Mouse (Mus musculus): ENCODE data around the gene Ergic1. TPM values are rescaled to one million over a fixed set of nuclear protein-coding genes. Genes with fewer than 3 reads are reported as not detected.
A peak's percentile ranks its signal among the peaks of the same experiment; 100 is the strongest.

Ergic1 gene
- polyA plus RNA-seq, 1 experiment from 2014 or later, result 100 TPM

DNA sequence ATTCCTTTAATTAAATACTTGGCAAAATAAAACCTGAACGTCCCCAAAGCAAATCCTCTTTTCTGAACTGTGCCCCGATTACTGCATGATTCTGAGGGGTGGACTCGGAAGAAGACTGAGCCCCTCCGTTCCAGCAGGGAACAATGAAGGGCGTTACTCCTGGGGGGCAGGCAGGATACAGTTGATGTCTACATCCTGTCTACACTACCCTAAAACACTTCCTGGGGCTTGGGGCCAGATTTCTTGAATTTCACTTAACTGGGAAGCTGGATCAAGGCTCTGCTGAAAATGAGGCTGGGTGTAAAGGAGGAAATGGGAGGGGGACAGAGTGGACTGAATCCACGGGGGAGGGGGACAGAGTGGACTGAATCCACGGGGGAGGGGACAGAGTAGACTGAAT, 13.5 kb upstream of the Ergic1 start:
- Histone ChIP-seq H3K27ac (no peak overlapping the region), H3K4me1 (no peaks in the 10 kb centered on the region), H3K27me3 (replicated peaks) (no peaks in the 10 kb centered on the region; the same call in 1 of the 2 replicates), H3K9ac (no peak overlapping the region), H3K4me3 (no peak overlapping the region), H3K4me2 (no peak overlapping the region), H3K36me3 (replicated peaks) (no peaks in the 10 kb centered on the region), H3K9me3 (no peaks in the 10 kb centered on the region)
- no peak for ATAC-seq (replicated peaks)
- WGBS, result 37% methylated on average over 7 of the region's 7 CpGs

DNA sequence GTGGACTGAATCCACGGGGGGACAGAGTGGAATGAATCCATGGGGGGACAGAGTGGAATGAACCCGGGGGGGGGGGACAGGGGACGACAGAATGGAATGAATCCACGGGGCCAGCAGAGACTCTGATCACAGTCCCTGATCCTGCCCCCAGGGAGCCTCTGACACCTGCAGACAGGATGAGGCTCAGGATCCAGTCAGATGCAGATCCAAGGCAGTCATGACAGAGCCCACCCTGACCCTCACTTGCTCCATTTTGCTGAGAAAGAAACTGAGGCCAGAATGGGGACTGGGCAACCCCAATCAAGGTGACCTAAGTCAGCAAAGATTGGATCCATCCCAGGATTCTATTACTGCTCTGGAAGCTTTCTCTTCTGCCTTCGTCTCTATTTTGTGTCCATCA, 12.7 kb upstream of the Ergic1 start:
- no peaks in the 10 kb centered on the region for H3K4me1 ChIP-seq
- 14% methylated on average over 5 of the region's 5 CpGs for WGBS
- ATAC-seq (replicated peaks), result no peak

GRCm38 (mm10) chr17:26549148-26549809, 12.0 kb upstream of the Ergic1 start:
- H3K27me3 ChIP-seq (replicated peaks), result no peaks in the 10 kb centered on the region; the same call in 1 of the 2 replicates
- H3K9me3 ChIP-seq, result no peaks in the 10 kb centered on the region
- no peaks in the 10 kb centered on the region for H3K4me1 ChIP-seq
- H3K4me2 ChIP-seq, result no peak overlapping the region
- no peak overlapping the region for H3K9ac ChIP-seq
- 15% methylated on average over 12 of the region's 12 CpGs for WGBS
- no peak for ATAC-seq (replicated peaks)
- H3K4me3 ChIP-seq, result no peak overlapping the region
- H3K27ac ChIP-seq, result no peak overlapping the region
- H3K36me3 ChIP-seq (replicated peaks), result no peaks in the 10 kb centered on the region

More for the DNA sequence above, 12.7 kb upstream of the Ergic1 start:
- Histone ChIP-seq H3K9ac (no peak overlapping the region), H3K36me3 (replicated peaks) (no peaks in the 10 kb centered on the region), H3K4me2 (no peak overlapping the region), H3K4me3 (no peak overlapping the region), H3K27me3 (replicated peaks) (no peaks in the 10 kb centered on the region; the same call in 1 of the 2 replicates), H3K9me3 (no peaks in the 10 kb centered on the region), H3K27ac (no peak overlapping the region)

DNA sequence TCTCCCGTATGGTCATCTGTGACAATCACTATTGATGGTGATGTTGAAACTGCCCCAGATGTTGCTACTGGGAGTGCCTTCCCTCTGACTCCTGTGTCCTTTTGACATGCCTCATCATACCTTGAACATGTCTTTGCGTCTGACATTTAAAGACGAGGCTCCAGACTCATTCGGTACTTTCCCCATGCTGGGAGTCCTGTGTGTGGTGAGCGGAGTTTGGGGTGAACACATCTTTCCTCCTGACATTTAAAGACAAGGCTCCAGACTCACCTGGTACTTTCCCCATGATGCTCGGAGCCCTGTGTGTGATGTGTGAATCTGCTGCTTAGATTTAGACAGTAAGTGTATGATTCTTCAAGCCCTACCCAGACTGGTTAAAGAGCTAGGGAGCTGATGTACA, 10.2 kb upstream of the Ergic1 start:
- Histone ChIP-seq H3K27ac (no peak overlapping the region), H3K27me3 (replicated peaks) (no peaks in the 10 kb centered on the region; the same call in 1 of the 2 replicates), H3K9me3 (no peaks in the 10 kb centered on the region), H3K4me1 (no peaks in the 10 kb centered on the region), H3K9ac (no peak overlapping the region), H3K4me3 (no peak overlapping the region), H3K36me3 (replicated peaks) (no peaks in the 10 kb centered on the region), H3K4me2 (no peak overlapping the region)
- ATAC-seq (replicated peaks), result no peak
- 88% methylated on average over 6 of the region's 6 CpGs for WGBS

- no peak overlapping the region for H3K4me3 ChIP-seq
- WGBS, result 78% methylated on average over 3 of the region's 3 CpGs
- no peaks in the 10 kb centered on the region; the same call in 1 of the 2 replicates for H3K27me3 ChIP-seq (replicated peaks)
- no peaks in the 10 kb centered on the region for H3K4me1 ChIP-seq
- no peak overlapping the region for H3K4me2 ChIP-seq
- no peak overlapping the region for H3K27ac ChIP-seq
- H3K9ac ChIP-seq, result no peak overlapping the region
- no peak for ATAC-seq (replicated peaks)
- H3K36me3 ChIP-seq (replicated peaks), result no peaks in the 10 kb centered on the region
- no peaks in the 10 kb centered on the region for H3K9me3 ChIP-seq
Measured at GRCm38 (mm10) chr17:26553033-26553432, 8.3 kb upstream of the Ergic1 start.

DNA sequence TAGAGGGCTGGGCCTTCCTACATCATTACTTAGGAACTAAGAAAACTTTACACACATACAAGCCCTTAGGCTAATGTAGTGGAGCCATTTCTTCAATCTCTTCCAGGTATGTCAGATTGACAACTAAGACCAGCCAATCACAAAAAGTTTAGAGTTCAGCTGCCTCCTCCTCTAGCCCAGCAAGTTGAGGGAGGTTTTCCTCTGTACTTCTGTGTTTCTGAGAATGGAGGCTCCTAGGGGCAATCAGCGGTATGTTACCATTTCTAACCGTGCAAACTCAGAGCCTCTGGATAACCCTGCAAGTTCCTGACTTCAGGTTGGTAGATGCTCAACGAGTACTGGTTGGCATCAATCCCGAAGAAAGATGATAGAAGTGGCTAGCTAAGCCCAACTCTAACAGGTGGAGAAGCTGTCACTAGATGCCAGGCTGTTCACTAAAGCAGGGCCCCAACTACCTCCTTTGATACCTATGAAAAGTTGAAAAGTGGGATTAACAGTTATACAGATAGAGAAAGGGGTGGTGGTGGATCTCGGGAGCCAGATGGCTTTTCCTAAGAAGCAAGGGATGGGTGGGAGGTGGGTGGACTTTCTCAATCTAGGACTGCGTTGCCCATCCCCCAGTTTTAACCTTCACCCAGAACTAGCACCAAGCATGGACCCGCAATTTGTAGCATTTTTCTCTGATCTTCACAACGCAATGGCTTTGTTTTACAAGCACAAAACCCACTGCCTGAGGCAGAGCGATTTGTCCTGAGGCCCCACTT, 581 bp upstream of the Ergic1 start:
- peak; percentile 38; the same call in 1 of the 2 replicates for ATAC-seq (replicated peaks)

DNA sequence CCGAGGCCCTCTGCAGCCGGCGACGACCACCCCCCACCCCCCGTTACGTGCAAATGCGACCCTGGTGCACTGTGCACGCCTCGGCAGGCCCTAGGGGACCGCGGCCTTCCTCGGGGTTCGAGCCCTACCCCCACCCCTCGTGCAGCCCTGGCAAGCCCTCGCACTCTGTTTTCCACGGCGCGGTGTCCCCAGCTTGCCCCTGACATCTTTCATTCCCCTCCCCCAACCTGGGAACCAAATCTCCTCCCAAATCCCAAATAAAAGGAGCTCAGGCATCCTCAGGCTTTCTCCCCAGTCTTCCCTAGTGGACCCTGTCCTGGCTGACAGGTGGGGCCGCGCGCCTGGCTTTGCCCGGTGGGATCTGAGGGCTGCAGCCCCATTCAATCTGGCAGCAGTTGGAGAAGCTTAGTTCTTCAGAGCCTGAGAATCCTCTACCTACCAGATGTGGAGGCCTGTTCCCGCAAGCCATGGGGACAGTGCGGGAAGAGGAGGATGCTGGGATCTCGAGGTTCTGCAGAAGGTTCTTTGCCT, 427 bp downstream of the Ergic1 start, which contains the start of gene Dusp1:
Gene Dusp1 (minus strand): TSS at position 478 of the 531 bp plus-strand sequence.
- Histone ChIP-seq H3K9ac (peak within 1 kb of the TSS; percentile 80), H3K4me3 (peak within 1 kb of the TSS; percentile 77), H3K4me1 (peaks cover 34% of the 10 kb centered on the region), H3K36me3 (replicated peaks) (peaks cover 14% of the 10 kb centered on the region; the same call in 1 of the 2 replicates), H3K4me2 (peak within 1 kb of the TSS; percentile 81), H3K27ac (peak within 1 kb of the TSS; percentile 79), H3K27me3 (replicated peaks) (no peaks in the 10 kb centered on the region), H3K9me3 (no peaks in the 10 kb centered on the region)
- peak; percentile 86 for ATAC-seq (replicated peaks)
- WGBS, result under 1% methylated on average over 25 of the region's 25 CpGs

More for the DNA sequence above, 581 bp upstream of the Ergic1 start:
- peak overlapping the region; percentile 77 for H3K4me3 ChIP-seq
- 31% methylated on average over 9 of the region's 9 CpGs for WGBS
- H3K9me3 ChIP-seq, result no peaks in the 10 kb centered on the region
- H3K4me2 ChIP-seq, result peak overlapping the region; percentile 81
- peak overlapping the region; percentile 79 for H3K27ac ChIP-seq
- no peaks in the 10 kb centered on the region for H3K27me3 ChIP-seq (replicated peaks)
- H3K4me1 ChIP-seq, result peaks cover 34% of the 10 kb centered on the region
- H3K36me3 ChIP-seq (replicated peaks), result peaks cover 6% of the 10 kb centered on the region; the same call in 1 of the 2 replicates
- H3K9ac ChIP-seq, result peak overlapping the region; percentile 80

DNA sequence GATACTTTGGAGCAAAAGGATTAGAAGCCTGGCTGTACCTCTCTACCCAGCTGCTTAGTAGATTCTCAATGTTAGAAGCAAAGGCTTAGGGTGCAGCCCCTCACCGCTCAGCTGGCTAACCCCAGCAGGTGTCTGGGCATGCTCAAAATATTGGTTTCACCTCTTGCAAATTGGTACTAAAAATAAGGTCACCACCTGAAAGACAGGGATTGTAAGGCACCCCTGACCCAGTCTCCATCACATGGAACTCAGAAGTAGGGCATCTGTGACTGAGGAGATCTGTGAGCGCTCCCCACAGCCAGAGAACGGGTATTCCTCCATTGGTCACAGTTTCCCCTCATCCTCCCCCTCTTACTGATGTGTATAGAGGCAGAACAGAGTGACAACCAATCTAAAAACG, 1.0 kb downstream of the Ergic1 start:
- peak overlapping the region; percentile 81 for H3K4me2 ChIP-seq

GRCm38 (mm10) chr17:26563476-26563875, 2.2 kb downstream of the Ergic1 start:
- no peak overlapping the region for H3K9ac ChIP-seq
- H3K4me1 ChIP-seq, result peaks cover 34% of the 10 kb centered on the region
- H3K27me3 ChIP-seq (replicated peaks), result no peaks in the 10 kb centered on the region
- no peaks in the 10 kb centered on the region for H3K9me3 ChIP-seq
- no peak overlapping the region for H3K27ac ChIP-seq
- H3K4me2 ChIP-seq, result 0 out of 2 replicates have a peak overlapping the region, but pooled peaks have one; percentile 81
- peaks cover 27% of the 10 kb centered on the region; the same call in 1 of the 2 replicates for H3K36me3 ChIP-seq (replicated peaks)
- WGBS, result 80% methylated on average over 6 of the region's 6 CpGs
- H3K4me3 ChIP-seq, result no peak overlapping the region
- ATAC-seq (replicated peaks), result no peak

More for the DNA sequence above, 1.0 kb downstream of the Ergic1 start:
- Histone ChIP-seq H3K9me3 (no peaks in the 10 kb centered on the region), H3K4me1 (peaks cover 34% of the 10 kb centered on the region), H3K4me3 (peak overlapping the region; percentile 77), H3K27me3 (replicated peaks) (no peaks in the 10 kb centered on the region), H3K27ac (no peak overlapping the region; the same call in 1 of the 2 replicates), H3K9ac (peak overlapping the region; percentile 80), H3K36me3 (replicated peaks) (peaks cover 15% of the 10 kb centered on the region; the same call in 1 of the 2 replicates)
- WGBS, result 60% methylated on average over 4 of the region's 4 CpGs
- ATAC-seq (replicated peaks), result no peak

- H3K27me3 ChIP-seq (replicated peaks), result no peaks in the 10 kb centered on the region
- H3K4me1 ChIP-seq, result peaks cover 34% of the 10 kb centered on the region
- 53% methylated on average over 9 of the region's 9 CpGs for WGBS
- peaks cover 28% of the 10 kb centered on the region; the same call in 1 of the 2 replicates for H3K36me3 ChIP-seq (replicated peaks)
- no peak overlapping the region for H3K4me3 ChIP-seq
- no peak overlapping the region for H3K9ac ChIP-seq
- H3K4me2 ChIP-seq, result no peak overlapping the region
- no peaks in the 10 kb centered on the region for H3K9me3 ChIP-seq
- no peak for ATAC-seq (replicated peaks)
- no peak overlapping the region for H3K27ac ChIP-seq
Measured at GRCm38 (mm10) chr17:26564439-26564838, 3.1 kb downstream of the Ergic1 start.

DNA sequence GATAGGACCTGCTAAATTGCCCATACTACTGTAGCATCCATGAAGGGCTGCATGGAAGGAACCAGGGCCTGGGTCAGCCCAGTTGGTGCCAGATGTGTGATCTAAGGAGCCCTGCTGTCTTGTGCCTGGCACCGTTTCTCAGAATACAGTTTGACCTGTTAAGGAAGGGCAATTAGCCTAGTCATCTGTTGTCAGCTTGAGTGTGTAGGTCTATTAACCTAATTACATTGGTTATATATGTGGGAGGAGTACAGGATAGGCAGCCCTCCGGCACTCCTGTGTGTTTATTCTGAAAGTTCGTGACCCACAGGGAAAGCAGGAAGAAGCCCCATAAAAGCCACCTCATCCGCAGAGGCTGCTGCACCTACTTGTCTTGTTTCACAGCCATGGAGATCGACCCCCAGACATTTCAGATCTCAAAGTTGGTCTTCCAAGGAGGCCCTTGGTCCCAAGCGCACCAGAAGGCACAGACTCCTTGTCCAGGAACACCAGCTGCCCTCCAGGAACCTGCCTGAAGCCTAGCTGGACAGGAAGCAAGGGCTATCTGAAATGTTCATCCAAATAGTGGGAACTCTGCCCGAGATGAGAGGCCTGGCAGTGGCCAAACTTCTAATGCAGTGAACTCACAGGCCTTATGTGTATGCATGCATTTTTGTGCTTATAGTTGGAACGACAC, 6.0 kb downstream of the Ergic1 start:
- ATAC-seq (replicated peaks), result no peak
- Histone ChIP-seq H3K9ac (no peak overlapping the region), H3K4me1 (peaks cover 21% of the 10 kb centered on the region), H3K27ac (no peak overlapping the region), H3K4me3 (no peak overlapping the region), H3K4me2 (no peak overlapping the region), H3K36me3 (replicated peaks) (peaks cover 28% of the 10 kb centered on the region; the same call in 1 of the 2 replicates), H3K27me3 (replicated peaks) (no peaks in the 10 kb centered on the region), H3K9me3 (no peaks in the 10 kb centered on the region)
- 93% methylated on average over 8 of the region's 8 CpGs for WGBS

DNA sequence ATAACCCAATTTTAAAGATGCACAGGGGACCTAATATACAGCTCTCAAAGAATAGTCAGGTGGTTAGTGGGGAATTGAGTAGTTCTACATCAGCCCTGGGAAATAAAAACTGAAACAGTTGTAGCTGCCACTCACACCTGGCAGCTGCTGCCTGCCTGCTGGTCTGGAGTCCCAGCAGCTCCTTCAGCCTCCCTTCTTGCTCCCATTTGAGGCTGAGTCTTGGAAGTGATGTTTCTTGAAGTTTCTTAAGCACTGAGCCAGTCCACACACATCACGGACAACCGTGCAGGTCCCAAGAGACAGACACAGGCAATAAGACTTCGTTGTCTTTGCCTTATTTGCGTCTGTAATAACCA, 6.5 kb downstream of the Ergic1 start:
- Histone ChIP-seq H3K27ac (no peak overlapping the region), H3K9me3 (no peaks in the 10 kb centered on the region), H3K27me3 (replicated peaks) (no peaks in the 10 kb centered on the region), H3K4me1 (peaks cover 16% of the 10 kb centered on the region), H3K4me2 (no peak overlapping the region), H3K4me3 (no peak overlapping the region), H3K9ac (no peak overlapping the region), H3K36me3 (replicated peaks) (peaks cover 28% of the 10 kb centered on the region; the same call in 1 of the 2 replicates)
- 98% methylated on average over 4 of the region's 4 CpGs for WGBS
- ATAC-seq (replicated peaks), result no peak

All from midbrain, embryonic 15.5 days (tissue).